Mouse (Mus musculus) myocyte (in vitro differentiated cells): ENCODE results near the gene Commd9. TPM values are rescaled to one million over a fixed set of nuclear protein-coding genes. Genes with fewer than 3 reads are reported as not detected.

ENCODE experiments used
- H3K27me3 ChIP-seq: one replicate; pipeline ENCODE4 v1.6.1; 2011; ENCODE audit not compliant: control insufficient read depth, insufficient read depth, insufficient read length
- H3K36me3 ChIP-seq: one replicate; pipeline ENCODE4 v1.6.1; 2011; ENCODE audit not compliant: control insufficient read depth, insufficient read depth
- H3K4me2 ChIP-seq: one replicate; pipeline ENCODE4 v1.6.1; 2011; ENCODE audit warnings: low read depth, control low read depth
- H3K4me3 ChIP-seq: one replicate; pipeline ENCODE4 v1.5.1; 2011; ENCODE audit warnings: mild to moderate bottlenecking, control low read depth, moderate library complexity
- H3K79me2 ChIP-seq: one replicate; pipeline ENCODE4 v1.6.1; 2011; ENCODE audit not compliant: control insufficient read depth, insufficient read depth
- H3ac ChIP-seq: one replicate; pipeline ENCODE4 v1.6.1; 2011; ENCODE audit not compliant: control insufficient read depth, insufficient read length
- CEBPB ChIP-seq: IDR thresholded peaks from 2 replicates; pipeline ENCODE4 v1.6.1; 2011; ENCODE audit warnings: mild to moderate bottlenecking, moderate library complexity; ENCODE audit not compliant: poor library complexity, insufficient read depth, severe bottlenecking
- E2F4 ChIP-seq: IDR thresholded peaks from one replicate; pipeline ENCODE4 v1.6.1; 2011; ENCODE audit warnings: mild to moderate bottlenecking, control low read depth, moderate library complexity; ENCODE audit not compliant: insufficient read depth
- MAX ChIP-seq: IDR thresholded peaks from one replicate; pipeline ENCODE4 v1.6.1; 2011; ENCODE audit warnings: low read depth, mild to moderate bottlenecking, control low read depth
- MYOD1 ChIP-seq, 3 experiments: IDR thresholded peaks; one replicate each; pipeline ENCODE4 v1.6.1; 2011; ENCODE audit warnings: control low read depth in 2 of 3, low read depth in 2 of 3, mild to moderate bottlenecking in 2 of 3, moderate library complexity in 1 of 3; ENCODE audit not compliant: insufficient read length in 2 of 3, control insufficient read depth in 1 of 3
- MYOG ChIP-seq, 3 experiments: IDR thresholded peaks; one replicate each; pipeline ENCODE4 v1.6.1; 2011; ENCODE audit warnings: control low read depth in 2 of 3, low read depth in 2 of 3, mild to moderate bottlenecking in 2 of 3; ENCODE audit not compliant: insufficient read length in 2 of 3, control insufficient read depth in 1 of 3, insufficient read depth in 1 of 3
- POLR2A ChIP-seq: IDR thresholded peaks from one replicate; pipeline ENCODE4 v1.6.1; 2011; ENCODE audit warnings: low read depth, mild to moderate bottlenecking, control low read depth, moderate library complexity; ENCODE audit not compliant: insufficient read length
- POLR2AphosphoS2 ChIP-seq: IDR thresholded peaks from one replicate; pipeline ENCODE4 v1.6.1; 2011; ENCODE audit warnings: low read depth, control low read depth; ENCODE audit not compliant: insufficient read length
- REST ChIP-seq: IDR thresholded peaks from one replicate; pipeline ENCODE4 v1.6.1; 2011; ENCODE audit warnings: mild to moderate bottlenecking, control low read depth, moderate library complexity; ENCODE audit not compliant: insufficient read depth, insufficient read length
- SRF ChIP-seq: IDR thresholded peaks from one replicate; pipeline ENCODE4 v1.6.1; 2011; ENCODE audit warnings: low read depth; ENCODE audit not compliant: control insufficient read depth, insufficient read length
- TCF12 ChIP-seq: IDR thresholded peaks from one replicate; pipeline ENCODE4 v1.6.1; 2011; ENCODE audit warnings: mild to moderate bottlenecking, control low read depth; ENCODE audit not compliant: poor library complexity, insufficient read depth, severe bottlenecking
- TCF3 ChIP-seq: IDR thresholded peaks from one replicate; pipeline ENCODE4 v1.6.1; 2011; ENCODE audit warnings: low read depth, control low read depth; ENCODE audit not compliant: insufficient read length
- USF1 ChIP-seq: IDR thresholded peaks from one replicate; pipeline ENCODE4 v1.6.1; 2011; ENCODE audit warnings: low read depth, mild to moderate bottlenecking, control low read depth, moderate library complexity
- polyA plus RNA-seq: library from polyadenylated mRNA; unstranded; fragments of >200 nt; fragmentation: generic; extraction: Trizol; gene quantifications from one replicate; pipeline ENCODE4 v1.2.1, GENCODE M21; 2012; ENCODE audit warnings: missing spikeins

Commd9 gene
- polyA plus RNA-seq, 1 experiment = 46.2 TPM

DNA sequence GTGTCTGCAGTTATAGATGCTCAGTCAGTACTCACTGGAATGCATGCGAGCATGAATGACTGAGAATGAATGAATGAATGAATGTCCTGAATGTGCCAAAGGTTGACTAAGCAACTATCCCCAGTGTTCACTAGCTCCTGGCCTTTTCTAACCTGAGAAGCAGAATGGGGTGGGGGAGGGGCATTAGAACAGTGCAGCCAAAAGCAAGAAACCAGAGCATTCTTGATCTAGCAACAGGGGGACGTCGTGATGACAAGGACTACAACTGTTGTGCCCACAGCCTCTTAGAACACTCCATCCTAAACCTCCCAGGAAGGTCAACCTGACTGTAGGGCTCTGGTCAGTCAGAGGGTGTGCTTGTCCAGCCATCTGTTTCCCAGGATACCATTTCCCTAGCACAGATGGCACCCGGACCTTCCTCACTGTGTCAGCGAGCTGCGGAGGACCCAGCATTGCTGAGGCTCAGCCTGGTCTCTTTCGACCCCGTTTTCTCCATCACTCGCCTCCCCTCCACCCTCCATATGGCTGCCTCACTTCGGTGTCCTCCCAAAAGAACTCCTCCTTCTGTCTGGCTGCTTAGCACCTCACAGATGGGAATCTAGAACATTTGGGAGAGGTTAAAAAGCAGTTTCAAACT lies 21.5 kb downstream of the Commd9 start:
- no peak overlapping the region for H3ac ChIP-seq
- no peak overlapping the region for H3K4me3 ChIP-seq
- TF ChIP-seq SRF (no peak), MYOG (IDR thresholded peaks at IDR 0.05; ENCODE audit: control insufficient read depth in 1 of 3, insufficient read depth in 1 of 3, insufficient read length in 2 of 3, low read depth in 2 of 3) (no peak), MYOD1 (IDR thresholded peaks at IDR 0.05; ENCODE audit: control insufficient read depth in 1 of 3, insufficient read length in 2 of 3, low read depth in 2 of 3) (no peak), POLR2AphosphoS2 (no peak), TCF12 (no peak), E2F4 (no peak), REST (no peak), POLR2A (no peak), USF1 (no peak), MAX (no peak), TCF3 (no peak), CEBPB (no peak)
- H3K36me3 ChIP-seq = no peaks in the 10 kb centered on the region
- H3K27me3 ChIP-seq = no peaks in the 10 kb centered on the region
- H3K4me2 ChIP-seq = no peak overlapping the region
- H3K79me2 ChIP-seq = no peaks in the 10 kb centered on the region

DNA sequence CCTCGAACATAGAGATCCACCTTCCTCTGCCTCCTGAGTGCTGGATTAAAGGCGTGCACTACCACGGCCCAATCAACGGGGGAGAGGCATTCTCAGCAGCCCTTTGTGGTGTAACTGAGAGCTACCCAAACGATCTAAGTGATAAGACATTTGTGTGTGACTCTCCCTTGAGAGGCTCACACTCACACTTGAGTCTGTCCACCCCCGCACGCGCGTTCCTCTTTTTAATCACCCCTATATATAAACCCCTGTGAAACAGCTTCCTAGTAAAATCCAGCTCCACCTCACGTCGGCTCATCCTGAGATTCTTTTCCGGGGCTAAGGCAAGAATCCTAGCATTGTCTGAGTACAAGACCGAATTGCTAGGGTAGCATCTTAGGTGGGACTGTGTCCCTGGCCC lies 22.7 kb downstream of the Commd9 start:
- Histone ChIP-seq H3K4me2 (no peak overlapping the region), H3K36me3 (no peaks in the 10 kb centered on the region), H3ac (no peak overlapping the region), H3K4me3 (no peak overlapping the region), H3K79me2 (no peaks in the 10 kb centered on the region), H3K27me3 (no peaks in the 10 kb centered on the region)
- TF ChIP-seq TCF12 (no peak), POLR2A (no peak), CEBPB (no peak), REST (no peak)

DNA sequence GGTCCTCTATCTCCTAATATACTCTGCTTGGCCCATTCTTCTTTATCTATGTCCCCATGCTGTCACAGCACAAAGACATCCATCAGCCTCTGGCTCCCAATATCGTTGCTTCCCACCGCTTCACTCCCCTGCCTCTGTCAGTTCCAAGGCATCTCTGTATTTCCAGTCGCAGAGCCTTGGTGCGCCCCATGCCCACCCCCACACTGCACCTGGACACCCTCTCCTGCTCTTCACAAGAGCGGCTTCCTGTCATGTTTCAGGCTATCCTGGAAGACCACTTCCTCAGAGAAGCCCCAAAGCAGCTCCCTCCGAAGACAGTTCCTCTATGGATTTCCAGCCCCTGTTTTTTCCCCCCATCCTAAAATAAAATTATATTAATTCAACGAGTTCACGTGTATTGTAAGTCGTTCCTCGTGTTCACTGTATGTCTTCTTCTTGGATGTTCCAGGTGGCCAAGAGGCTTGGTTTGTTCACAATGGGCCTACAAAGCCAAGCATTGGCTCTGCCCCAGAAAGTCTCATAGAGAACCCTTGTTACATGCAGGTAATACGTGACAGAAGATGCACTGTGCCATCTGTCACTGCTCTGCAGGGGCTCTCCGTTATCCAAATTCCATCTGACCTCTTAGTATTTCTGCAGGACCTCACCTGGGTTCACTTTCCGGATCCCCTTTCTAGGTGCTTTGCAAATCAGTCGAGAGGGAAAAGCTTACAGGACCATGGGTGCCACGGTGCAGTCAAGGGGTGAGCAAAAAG lies 23.5 kb downstream of the Commd9 start:
- TF ChIP-seq E2F4 (no peak), TCF12 (no peak), MAX (no peak), CEBPB (no peak), MYOD1 (IDR thresholded peaks at IDR 0.05; ENCODE audit: control insufficient read depth in 1 of 3, insufficient read length in 2 of 3, low read depth in 2 of 3) (no peak), USF1 (no peak)
- H3K4me2 ChIP-seq = no peak overlapping the region

DNA sequence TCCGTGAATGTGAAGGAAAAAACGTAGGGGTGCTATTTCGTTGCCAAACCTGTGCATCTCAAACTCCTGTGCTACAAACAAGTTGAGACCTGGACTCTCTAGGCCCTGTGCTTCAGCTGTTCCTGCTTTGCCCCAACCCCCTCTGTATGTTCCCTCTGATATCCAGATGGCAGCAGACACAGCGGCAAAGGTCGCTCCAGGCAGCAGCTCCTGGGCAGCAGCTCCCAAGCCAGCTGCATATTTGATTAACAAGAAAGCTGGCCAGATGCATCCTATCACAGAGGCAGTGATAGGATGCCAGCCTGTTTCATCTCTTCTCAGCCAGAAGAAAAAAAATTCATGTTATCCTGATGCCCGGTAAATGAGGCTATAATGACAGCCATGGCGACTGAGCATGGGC lies 32.5 kb downstream of the Commd9 start:
- H3K4me3 ChIP-seq = no peak overlapping the region
- no peaks in the 10 kb centered on the region for H3K27me3 ChIP-seq
- no peaks in the 10 kb centered on the region for H3K79me2 ChIP-seq
- no peak overlapping the region for H3K4me2 ChIP-seq
- H3ac ChIP-seq = no peak overlapping the region
- TF ChIP-seq POLR2AphosphoS2 (no peak), MAX (no peak), POLR2A (no peak), MYOG (IDR thresholded peaks at IDR 0.05; ENCODE audit: control insufficient read depth in 1 of 3, insufficient read depth in 1 of 3, insufficient read length in 2 of 3, low read depth in 2 of 3) (no peak), TCF3 (no peak), TCF12 (no peak), CEBPB (no peak), REST (no peak), SRF (no peak)
- H3K36me3 ChIP-seq = no peaks in the 10 kb centered on the region

More for the DNA sequence above, 23.5 kb downstream of the Commd9 start:
- Histone ChIP-seq H3K27me3 (no peaks in the 10 kb centered on the region), H3K79me2 (no peaks in the 10 kb centered on the region), H3ac (no peak overlapping the region), H3K36me3 (no peaks in the 10 kb centered on the region), H3K4me3 (no peak overlapping the region)

DNA sequence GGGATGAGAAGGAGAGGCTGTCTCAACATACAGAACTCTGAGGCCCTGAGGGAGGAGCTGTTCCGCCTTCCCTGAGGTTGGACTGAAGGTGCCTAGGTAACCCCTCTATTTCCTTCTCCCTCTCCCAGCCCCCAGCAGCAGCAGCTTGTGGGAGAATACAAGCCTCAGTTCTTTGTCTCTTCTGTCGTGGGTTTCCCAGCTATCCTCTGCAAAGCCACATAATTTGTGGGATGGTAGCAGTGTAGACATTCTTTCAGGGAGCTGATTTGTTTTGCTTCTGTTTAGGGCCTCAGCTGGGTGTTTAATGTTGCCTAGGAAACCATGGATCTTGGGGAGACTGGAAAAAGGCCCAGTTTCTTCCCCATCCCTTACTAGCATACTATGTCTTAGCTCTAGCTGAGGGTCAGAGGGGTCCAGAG lies 34.1 kb downstream of the Commd9 start:
- no peak overlapping the region for H3K4me2 ChIP-seq
- H3K4me3 ChIP-seq = no peak overlapping the region
- no peaks in the 10 kb centered on the region for H3K36me3 ChIP-seq
- H3K79me2 ChIP-seq = no peaks in the 10 kb centered on the region
- TF ChIP-seq MYOG (IDR thresholded peaks at IDR 0.05; ENCODE audit: control insufficient read depth in 1 of 3, insufficient read depth in 1 of 3, insufficient read length in 2 of 3, low read depth in 2 of 3) (no peak), CEBPB (no peak), E2F4 (no peak), USF1 (no peak), MYOD1 (IDR thresholded peaks at IDR 0.05; ENCODE audit: control insufficient read depth in 1 of 3, insufficient read length in 2 of 3, low read depth in 2 of 3) (no peak), TCF12 (no peak), MAX (no peak), REST (no peak), POLR2A (no peak), SRF (no peak), POLR2AphosphoS2 (no peak)
- H3K27me3 ChIP-seq = no peaks in the 10 kb centered on the region
- H3ac ChIP-seq = no peak overlapping the region
